Mouse (Mus musculus): Measurements from ENCODE around the gene Tlk2.

DNA sequence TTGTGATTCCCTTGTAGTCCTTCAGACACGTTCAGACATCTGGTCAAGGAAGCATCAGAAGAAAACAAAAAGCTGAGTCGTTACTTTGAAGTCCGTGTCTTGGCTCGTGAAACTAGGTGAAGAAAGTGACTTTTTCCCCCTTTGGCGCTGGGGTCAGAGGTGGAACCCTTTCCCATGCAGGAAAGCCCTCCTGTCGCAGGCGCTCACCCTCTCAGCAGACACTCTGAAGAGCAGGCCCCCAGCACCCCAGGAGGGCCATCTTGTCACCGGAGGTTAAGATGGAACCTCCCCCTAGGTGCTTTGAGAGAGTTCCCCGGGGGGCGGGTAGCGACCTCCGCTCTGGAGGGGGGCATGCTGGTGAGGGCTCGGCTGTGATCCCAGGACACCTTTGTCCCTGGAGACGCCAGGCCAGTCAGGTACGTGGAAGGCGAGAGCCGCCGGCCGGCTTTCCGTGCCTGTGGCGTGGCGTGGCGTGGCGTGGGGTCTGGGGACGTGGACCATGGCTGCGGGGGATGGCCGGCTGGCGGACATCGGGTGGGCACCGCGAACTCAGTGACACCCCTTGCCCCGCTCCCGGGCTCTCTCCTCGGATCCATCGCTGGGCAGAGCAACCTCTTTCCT, 2.0 kb downstream of the Tlk2 start:
- TF ChIP-seq CTCF (IDR thresholded peaks at IDR 0.05; ENCODE audit: insufficient read depth, low read depth, low read length) (no peak), POLR2A (IDR thresholded peaks at IDR 0.05; ENCODE audit: insufficient read depth, low read depth, low read length) (no peak)

All from olfactory bulb, adult 2 months (tissue).